Mouse (Mus musculus): ENCODE measurements around the gene Noct. TPM values are rescaled to one million over a fixed set of nuclear protein-coding genes. Genes with fewer than 3 reads are reported as not detected.

Noct gene
- total and polyA plus RNA-seq, 2 experiments from 2014 or later = 11.9 to 35.6 TPM

- ATAC-seq (ENCODE audit: insufficient read depth, low read depth) = no peak
- Histone ChIP-seq H3K4me1 (ENCODE audit: control insufficient read depth, insufficient read depth) (peaks cover 20% of the 10 kb centered on the region; the same call in 1 of the 2 replicates), H3K4me2 (ENCODE audit: low read depth, low read length) (no peak overlapping the region), H3K9ac (replicated peaks; ENCODE audit: low read depth, low read length) (no peak overlapping the region), H3K27ac (ENCODE audit: low read depth) (no peak overlapping the region), H3K27me3 (ENCODE audit: control insufficient read depth, insufficient read depth, low read length) (no peaks in the 10 kb centered on the region), H3K36me3 (replicated peaks; ENCODE audit: control insufficient read depth, insufficient read depth, low read length) (no peaks in the 10 kb centered on the region), H3K4me3 (ENCODE audit: low read depth, low read length) (no peak overlapping the region), H3K9me3 (replicated peaks; ENCODE audit: control insufficient read depth, low read length) (0 out of 2 replicates have a peak, but pooled peaks cover 3% of the 10 kb centered on the region)
- TF ChIP-seq EP300 (IDR thresholded peaks at IDR 0.05; ENCODE audit: low read depth) = no peak
- WGBS = 73% methylated on average over 9 of the region's 9 CpGs
- DNase-seq (ENCODE audit: low spot score) = no peak
Measured at GRCm38 (mm10) chr3:51201986-51202385, 22.3 kb upstream of the Noct start.

- no peaks in the 10 kb centered on the region for H3K27me3 ChIP-seq (ENCODE audit: control insufficient read depth, insufficient read depth, low read length)
- peak; percentile 54; the same call in 1 of the 2 replicates for ATAC-seq (ENCODE audit: insufficient read depth, low read depth)
- WGBS = 58% methylated on average over 8 of the region's 8 CpGs
Measured at GRCm38 (mm10) chr3:51202491-51202987, 21.7 kb upstream of the Noct start.

DNA sequence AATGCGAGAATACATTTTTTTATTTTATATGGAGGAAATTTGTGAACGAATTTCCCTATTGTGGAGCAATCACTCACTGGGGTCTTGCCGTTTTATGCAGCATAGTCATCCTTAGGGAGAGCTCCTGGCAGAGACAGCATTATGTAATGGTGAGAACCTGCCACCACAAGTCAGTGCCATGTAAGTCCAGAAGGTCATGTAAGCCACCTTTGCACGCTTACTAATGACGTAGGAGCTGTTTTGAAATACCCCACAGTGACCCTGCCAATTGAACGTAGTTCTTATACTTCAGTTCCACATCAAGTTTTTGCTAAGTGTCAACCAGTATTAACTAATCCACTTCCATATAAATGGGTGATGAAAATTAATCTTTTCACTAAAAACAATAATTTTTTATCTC is 20.3 kb upstream of the Noct start:
- Histone ChIP-seq H3K27ac (ENCODE audit: low read depth) (no peak overlapping the region), H3K9me3 (replicated peaks; ENCODE audit: control insufficient read depth, low read length) (0 out of 2 replicates have a peak, but pooled peaks cover 3% of the 10 kb centered on the region), H3K27me3 (ENCODE audit: control insufficient read depth, insufficient read depth, low read length) (no peaks in the 10 kb centered on the region), H3K4me2 (ENCODE audit: low read depth, low read length) (no peak overlapping the region), H3K4me3 (ENCODE audit: low read depth, low read length) (no peak overlapping the region), H3K9ac (replicated peaks; ENCODE audit: low read depth, low read length) (no peak overlapping the region), H3K36me3 (replicated peaks; ENCODE audit: control insufficient read depth, insufficient read depth, low read length) (no peaks in the 10 kb centered on the region), H3K4me1 (ENCODE audit: control insufficient read depth, insufficient read depth) (peaks cover 33% of the 10 kb centered on the region)
- WGBS = 86% methylated on average over 6 of the region's 6 CpGs
- ATAC-seq (ENCODE audit: insufficient read depth, low read depth) = no peak
- no peak for TF ChIP-seq CTCF (IDR thresholded peaks at IDR 0.05; ENCODE audit: low read depth)
- TF ChIP-seq EP300 (IDR thresholded peaks at IDR 0.05; ENCODE audit: low read depth) = no peak
- DNase-seq (ENCODE audit: low spot score) = no peak

More at GRCm38 (mm10) chr3:51202491-51202987, 21.7 kb upstream of the Noct start:
- Histone ChIP-seq H3K9ac (replicated peaks; ENCODE audit: low read depth, low read length) (no peak overlapping the region), H3K27ac (ENCODE audit: low read depth) (no peak overlapping the region), H3K36me3 (replicated peaks; ENCODE audit: control insufficient read depth, insufficient read depth, low read length) (no peaks in the 10 kb centered on the region), H3K4me2 (ENCODE audit: low read depth, low read length) (no peak overlapping the region), H3K4me1 (ENCODE audit: control insufficient read depth, insufficient read depth) (peaks cover 21% of the 10 kb centered on the region; the same call in 1 of the 2 replicates), H3K4me3 (ENCODE audit: low read depth, low read length) (no peak overlapping the region), H3K9me3 (replicated peaks; ENCODE audit: control insufficient read depth, low read length) (0 out of 2 replicates have a peak, but pooled peaks cover 3% of the 10 kb centered on the region)
- no peak for TF ChIP-seq EP300 (IDR thresholded peaks at IDR 0.05; ENCODE audit: low read depth)
- no peak for TF ChIP-seq CTCF (IDR thresholded peaks at IDR 0.05; ENCODE audit: low read depth)
- DNase-seq (ENCODE audit: low spot score) = no peak

GRCm38 (mm10) chr3:51204441-51204840 is 19.8 kb upstream of the Noct start:
- no peak for DNase-seq (ENCODE audit: low spot score)
- no peak for ATAC-seq (ENCODE audit: insufficient read depth, low read depth)
- 90% methylated on average over 5 of the region's 5 CpGs for WGBS
- H3K4me2 ChIP-seq (ENCODE audit: low read depth, low read length) = no peak overlapping the region
- H3K27me3 ChIP-seq (ENCODE audit: control insufficient read depth, insufficient read depth, low read length) = no peaks in the 10 kb centered on the region
- no peak overlapping the region for H3K9ac ChIP-seq (replicated peaks; ENCODE audit: low read depth, low read length)
- H3K4me3 ChIP-seq (ENCODE audit: low read depth, low read length) = no peak overlapping the region
- TF ChIP-seq CTCF (IDR thresholded peaks at IDR 0.05; ENCODE audit: low read depth) (no peak), EP300 (IDR thresholded peaks at IDR 0.05; ENCODE audit: low read depth) (no peak)
- H3K27ac ChIP-seq (ENCODE audit: low read depth) = no peak overlapping the region
- H3K36me3 ChIP-seq (replicated peaks; ENCODE audit: control insufficient read depth, insufficient read depth, low read length) = no peaks in the 10 kb centered on the region
- H3K4me1 ChIP-seq (ENCODE audit: control insufficient read depth, insufficient read depth) = peaks cover 33% of the 10 kb centered on the region
- 0 out of 2 replicates have a peak, but pooled peaks cover 3% of the 10 kb centered on the region for H3K9me3 ChIP-seq (replicated peaks; ENCODE audit: control insufficient read depth, low read length)

GRCm38 (mm10) chr3:51204897-51205296 is 19.4 kb upstream of the Noct start:
- TF ChIP-seq CTCF (IDR thresholded peaks at IDR 0.05; ENCODE audit: low read depth) (no peak), EP300 (IDR thresholded peaks at IDR 0.05; ENCODE audit: low read depth) (no peak)
- H3K9ac ChIP-seq (replicated peaks; ENCODE audit: low read depth, low read length) = no peak overlapping the region
- H3K36me3 ChIP-seq (replicated peaks; ENCODE audit: control insufficient read depth, insufficient read depth, low read length) = no peaks in the 10 kb centered on the region
- ATAC-seq (ENCODE audit: insufficient read depth, low read depth) (no peak), DNase-seq (ENCODE audit: low spot score) (no peak)
- 0 out of 2 replicates have a peak, but pooled peaks cover 3% of the 10 kb centered on the region for H3K9me3 ChIP-seq (replicated peaks; ENCODE audit: control insufficient read depth, low read length)
- no peak overlapping the region for H3K27ac ChIP-seq (ENCODE audit: low read depth)
- peaks cover 33% of the 10 kb centered on the region for H3K4me1 ChIP-seq (ENCODE audit: control insufficient read depth, insufficient read depth)
- no peak overlapping the region for H3K4me3 ChIP-seq (ENCODE audit: low read depth, low read length)
- no peak overlapping the region for H3K4me2 ChIP-seq (ENCODE audit: low read depth, low read length)
- H3K27me3 ChIP-seq (ENCODE audit: control insufficient read depth, insufficient read depth, low read length) = no peaks in the 10 kb centered on the region
- WGBS = 95% methylated on average over 14 of the region's 14 CpGs

DNA sequence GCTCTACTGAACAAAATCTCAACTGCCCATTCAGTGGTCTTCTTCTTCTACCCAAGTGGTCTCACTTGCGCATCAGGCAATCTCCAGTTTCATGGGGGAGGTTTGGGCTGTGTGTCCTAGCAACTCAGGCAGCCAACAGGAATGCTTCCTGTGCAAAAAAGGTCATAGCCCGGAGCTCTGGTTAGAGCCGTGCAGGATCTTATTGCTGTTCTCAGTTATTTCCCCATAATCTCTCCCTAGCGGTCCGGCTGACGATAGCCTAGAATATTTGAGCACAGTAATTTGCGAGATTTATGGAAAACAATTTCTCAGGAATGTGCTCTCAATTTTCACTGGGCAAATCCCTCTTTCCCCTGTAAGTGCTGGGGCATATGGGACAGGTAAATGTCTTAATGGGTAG is 17.7 kb upstream of the Noct start:
- no peak for TF ChIP-seq EP300 (IDR thresholded peaks at IDR 0.05; ENCODE audit: low read depth)
- no peak for TF ChIP-seq CTCF (IDR thresholded peaks at IDR 0.05; ENCODE audit: low read depth)
- no peak overlapping the region for H3K4me2 ChIP-seq (ENCODE audit: low read depth, low read length)
- no peaks in the 10 kb centered on the region for H3K27me3 ChIP-seq (ENCODE audit: control insufficient read depth, insufficient read depth, low read length)
- DNase-seq (ENCODE audit: low spot score) (no peak), ATAC-seq (ENCODE audit: insufficient read depth, low read depth) (no peak)
- 91% methylated on average over 7 of the region's 7 CpGs for WGBS
- H3K36me3 ChIP-seq (replicated peaks; ENCODE audit: control insufficient read depth, insufficient read depth, low read length) = no peaks in the 10 kb centered on the region
- H3K9ac ChIP-seq (replicated peaks; ENCODE audit: low read depth, low read length) = no peak overlapping the region
- H3K4me1 ChIP-seq (ENCODE audit: control insufficient read depth, insufficient read depth) = peaks cover 25% of the 10 kb centered on the region
- H3K4me3 ChIP-seq (ENCODE audit: low read depth, low read length) = no peak overlapping the region
- no peak overlapping the region for H3K27ac ChIP-seq (ENCODE audit: low read depth)
- no peaks in the 10 kb centered on the region for H3K9me3 ChIP-seq (replicated peaks; ENCODE audit: control insufficient read depth, low read length)

All from heart, postnatal 0 days (tissue).